Mouse (Mus musculus) MEL (cell line): ENCODE measurements around the gene Itga11. TPM values are rescaled to one million over a fixed set of nuclear protein-coding genes. Genes with fewer than 3 reads are reported as not detected.

ENCODE experiments used
- DNase-seq: peaks from one replicate; pipeline ENCODE4 v3.0.0; 2011; ENCODE audit warnings: low read depth, low spot score
- H3K27ac ChIP-seq: 2 replicates; pipeline ENCODE4 v1.5.1; 2012; ENCODE audit warnings: low read depth, mild to moderate bottlenecking, control low read depth, low read length, moderate library complexity; ENCODE audit not compliant: control insufficient read depth
- H3K27me3 ChIP-seq, 2 experiments: fragments of 150-350 bp in 1 of 2; sonication (generic) in 1 of 2; 2 replicates each; pipeline ENCODE4 v1.6.1; 2012; ENCODE audit warnings: low read length in 2 of 2, mild to moderate bottlenecking in 2 of 2, improper control_type of control experiment in 1 of 2, moderate library complexity in 1 of 2; ENCODE audit not compliant: insufficient read depth in 2 of 2, control insufficient read depth in 1 of 2
- H3K36me3 ChIP-seq, 2 experiments: 2 replicates each; pipeline ENCODE4 v1.6.1; 2012 to 2014; ENCODE audit warnings: low read length in 2 of 2, improper control_type of control experiment in 1 of 2, inconsistent platforms in 1 of 2, mild to moderate bottlenecking in 1 of 2; ENCODE audit not compliant: insufficient read depth in 2 of 2, control insufficient read depth in 1 of 2
- H3K4me1 ChIP-seq, 2 experiments: fragments of 150-350 bp in 1 of 2; sonication (generic) in 1 of 2; 2 replicates each; pipeline ENCODE4 v1.6.1; 2012; ENCODE audit warnings: low read length in 2 of 2, improper control_type of control experiment in 1 of 2, mild to moderate bottlenecking in 1 of 2; ENCODE audit not compliant: insufficient read depth in 2 of 2, control insufficient read depth in 1 of 2
- H3K4me3 ChIP-seq, 2 experiments: fragments of 150-350 bp in 1 of 2; sonication (generic) in 1 of 2; 2 replicates each; pipeline ENCODE4 v1.5.1; 2012; ENCODE audit warnings: low read depth in 2 of 2, low read length in 2 of 2, mild to moderate bottlenecking in 2 of 2, moderate library complexity in 2 of 2, control low read depth in 1 of 2, improper control_type of control experiment in 1 of 2; ENCODE audit not compliant: control insufficient read depth in 1 of 2, insufficient read depth in 1 of 2
- H3K79me2 ChIP-seq: 2 replicates; pipeline ENCODE4 v1.6.1; 2012; ENCODE audit warnings: mild to moderate bottlenecking, low read length, moderate library complexity; ENCODE audit not compliant: control insufficient read depth, poor library complexity, insufficient read depth
- H3K9ac ChIP-seq: 2 replicates; pipeline ENCODE4 v1.6.1; 2012; ENCODE audit warnings: low read depth, mild to moderate bottlenecking, control low read depth, low read length, moderate library complexity; ENCODE audit not compliant: control insufficient read depth, poor library complexity, severe bottlenecking
- H3K9me3 ChIP-seq: fragments of 150-350 bp; sonication (generic); replicated peaks from 2 replicates; pipeline ENCODE4 v1.6.1; 2012; ENCODE audit warnings: mild to moderate bottlenecking, low read length, improper control_type of control experiment, moderate library complexity; ENCODE audit not compliant: insufficient read depth
- BHLHE40 ChIP-seq: IDR thresholded peaks from 2 replicates; pipeline ENCODE4 v1.6.1; 2012; ENCODE audit warnings: low read depth, mild to moderate bottlenecking, inconsistent platforms, low read length, improper control_type of control experiment, borderline replicate concordance
- CHD1 ChIP-seq: IDR thresholded peaks from 2 replicates; pipeline ENCODE4 v1.6.1; 2012; ENCODE audit warnings: low read depth, mild to moderate bottlenecking, inconsistent platforms, low read length, improper control_type of control experiment
- CHD2 ChIP-seq: IDR thresholded peaks from 2 replicates; pipeline ENCODE4 v1.6.1; 2011; ENCODE audit warnings: low read length, improper control_type of control experiment
- CTCF ChIP-seq, 3 experiments: IDR thresholded peaks in 2 of 3; conservative IDR thresholded peaks in 1 of 3; 2 replicates each; pipeline ENCODE4 v1.5.1; 2011 to 2012; ENCODE audit warnings: low read length in 3 of 3, low read depth in 2 of 3, mild to moderate bottlenecking in 2 of 3, improper control_type of control experiment in 1 of 3, inconsistent platforms in 1 of 3, mixed read lengths in 1 of 3, moderate library complexity in 1 of 3; ENCODE audit not compliant: control insufficient read depth in 1 of 3, insufficient read depth in 1 of 3, poor library complexity in 1 of 3, severe bottlenecking in 1 of 3
- EP300 ChIP-seq, 2 experiments: IDR thresholded peaks; 2 replicates each; pipeline ENCODE4 v1.6.1; 2011; ENCODE audit warnings: improper control_type of control experiment in 2 of 2, low read length in 2 of 2, low read depth in 1 of 2, mild to moderate bottlenecking in 1 of 2
- ETS1 ChIP-seq: IDR thresholded peaks from 2 replicates; pipeline ENCODE4 v1.6.1; 2012; ENCODE audit warnings: low read depth, mild to moderate bottlenecking, inconsistent platforms, low read length, improper control_type of control experiment, moderate library complexity
- GABPA ChIP-seq: IDR thresholded peaks from 2 replicates; pipeline ENCODE4 v1.6.1; 2012; ENCODE audit warnings: low read depth, mild to moderate bottlenecking, inconsistent platforms, low read length, improper control_type of control experiment, moderate library complexity
- GATA1 ChIP-seq: IDR thresholded peaks from 2 replicates; pipeline ENCODE4 v1.6.1; 2011; ENCODE audit warnings: low read depth, low read length, improper control_type of control experiment
- JUND ChIP-seq: IDR thresholded peaks from 2 replicates; pipeline ENCODE4 v1.6.1; 2011; ENCODE audit warnings: low read depth, mild to moderate bottlenecking, improper control_type of control experiment, low read length
- KAT2A ChIP-seq: conservative IDR thresholded peaks from 2 replicates; pipeline ENCODE4 v1.6.1; 2012; ENCODE audit warnings: low read depth, low read length, improper control_type of control experiment, inconsistent platforms
- MAFK ChIP-seq: IDR thresholded peaks from 2 replicates; pipeline ENCODE4 v1.6.1; 2011; ENCODE audit warnings: low read depth, mild to moderate bottlenecking, low read length, improper control_type of control experiment, borderline replicate concordance
- MAX ChIP-seq: IDR thresholded peaks from 2 replicates; pipeline ENCODE4 v1.6.1; 2011; ENCODE audit warnings: low read length, improper control_type of control experiment
- MEF2A ChIP-seq: IDR thresholded peaks from 2 replicates; pipeline ENCODE4 v1.6.1; 2014; ENCODE audit warnings: low read depth, mild to moderate bottlenecking, inconsistent platforms, low read length, improper control_type of control experiment; ENCODE audit not compliant: poor library complexity, insufficient replicate concordance, severe bottlenecking; ENCODE audit errors: extremely low read depth
- MXI1 ChIP-seq: IDR thresholded peaks from 2 replicates; pipeline ENCODE4 v1.6.1; 2011; ENCODE audit warnings: mild to moderate bottlenecking, low read depth, low read length, improper control_type of control experiment
- MYC ChIP-seq: IDR thresholded peaks from 2 replicates; pipeline ENCODE4 v1.6.1; 2011; ENCODE audit warnings: low read depth, mild to moderate bottlenecking, low read length, improper control_type of control experiment, moderate library complexity
- NELFE ChIP-seq: IDR thresholded peaks from 2 replicates; pipeline ENCODE4 v1.6.1; 2011; ENCODE audit warnings: low read depth, low read length, improper control_type of control experiment
- NRF1 ChIP-seq: IDR thresholded peaks from 2 replicates; pipeline ENCODE4 v1.6.1; 2014; ENCODE audit warnings: low read depth, mild to moderate bottlenecking, inconsistent platforms, low read length, improper control_type of control experiment, moderate library complexity; ENCODE audit not compliant: poor library complexity, insufficient read depth, severe bottlenecking
- POLR2A ChIP-seq, 2 experiments: IDR thresholded peaks; 2 replicates each; pipeline ENCODE4 v1.6.1; 2011 to 2012; ENCODE audit warnings: low read length in 2 of 2, mild to moderate bottlenecking in 2 of 2, control low read depth in 1 of 2, improper control_type of control experiment in 1 of 2, low read depth in 1 of 2, moderate library complexity in 1 of 2; ENCODE audit not compliant: control insufficient read depth in 1 of 2, insufficient read depth in 1 of 2, poor library complexity in 1 of 2
- POLR2AphosphoS2 ChIP-seq: IDR thresholded peaks from 2 replicates; pipeline ENCODE4 v1.6.1; 2011; ENCODE audit warnings: low read length, improper control_type of control experiment
- POLR2AphosphoS5 ChIP-seq: IDR thresholded peaks from 2 replicates; pipeline ENCODE4 v1.6.1; 2012; ENCODE audit warnings: low read depth, borderline replicate concordance, mild to moderate bottlenecking, inconsistent platforms, low read length, moderate library complexity, mixed read lengths
- RAD21 ChIP-seq: IDR thresholded peaks from 2 replicates; pipeline ENCODE4 v1.6.1; 2011; ENCODE audit warnings: mild to moderate bottlenecking, low read depth, low read length, improper control_type of control experiment
- SMC3 ChIP-seq: IDR thresholded peaks from 2 replicates; pipeline ENCODE4 v1.6.1; 2011; ENCODE audit warnings: low read depth, low read length, improper control_type of control experiment
- TAL1 ChIP-seq: IDR thresholded peaks from 2 replicates; pipeline ENCODE4 v1.6.1; 2012; ENCODE audit warnings: mild to moderate bottlenecking, inconsistent platforms, low read length, moderate library complexity, mixed read lengths
- UBTF ChIP-seq: IDR thresholded peaks from 2 replicates; pipeline ENCODE4 v1.6.1; 2012; ENCODE audit warnings: low read depth, mild to moderate bottlenecking, inconsistent platforms, low read length, improper control_type of control experiment, moderate library complexity, borderline replicate concordance; ENCODE audit not compliant: insufficient read depth
- USF1 ChIP-seq: IDR thresholded peaks from 2 replicates; pipeline ENCODE4 v1.6.1; 2014; ENCODE audit warnings: low read depth, mild to moderate bottlenecking, inconsistent platforms, low read length, improper control_type of control experiment, moderate library complexity
- USF2 ChIP-seq, 2 experiments: IDR thresholded peaks; 2 replicates each; pipeline ENCODE4 v1.6.1; 2011 to 2012; ENCODE audit warnings: improper control_type of control experiment in 2 of 2, low read length in 2 of 2, borderline replicate concordance in 1 of 2, inconsistent platforms in 1 of 2, low read depth in 1 of 2, mild to moderate bottlenecking in 1 of 2; ENCODE audit not compliant: insufficient read depth in 1 of 2
- ZKSCAN1 ChIP-seq: IDR thresholded peaks from 2 replicates; pipeline ENCODE4 v1.6.1; 2012; ENCODE audit warnings: low read depth, mild to moderate bottlenecking, inconsistent platforms, low read length, improper control_type of control experiment, moderate library complexity
- ZMIZ1 ChIP-seq: IDR thresholded peaks from 2 replicates; pipeline ENCODE4 v1.6.1; 2012; ENCODE audit warnings: low read depth, mild to moderate bottlenecking, inconsistent platforms, low read length, improper control_type of control experiment, moderate library complexity
- ZNF384 ChIP-seq: IDR thresholded peaks from 2 replicates; pipeline ENCODE4 v1.6.1; 2012; ENCODE audit warnings: low read depth, mild to moderate bottlenecking, inconsistent platforms, low read length, improper control_type of control experiment
- polyA plus RNA-seq, 2 experiments: library from polyadenylated mRNA; stranded (reverse) in 1 of 2; unstranded in 1 of 2; fragments of >175 nt in 1 of 2; fragments of >200 nt in 1 of 2; gene quantifications; 2 replicates each; pipeline versions ENCODE4 v1.2.1 to v1.2.4; 2012; ENCODE audit warnings: low replicate concordance in 2 of 2, low read depth in 1 of 2; ENCODE audit not compliant: insufficient read length in 2 of 2, insufficient read depth in 1 of 2, missing spikeins in 1 of 2
- total RNA-seq: library from RNA; depleted of rRNA; stranded (reverse); fragments of 300-350 nt; gene quantifications from 2 replicates; pipeline ENCODE4 v1.2.3, GENCODE M21; 2012

Itga11 gene
- total and polyA plus RNA-seq, 3 experiments: not detected

- no peak for DNase-seq
- peak overlapping the region; percentile 49 for H3K9ac ChIP-seq
Observed at GRCm38 (mm10) chr9:62816323-62817098, 138.9 kb downstream of the Itga11 start.

GRCm38 (mm10) chr9:62817099-62817571 is 139.5 kb downstream of the Itga11 start:
- Histone ChIP-seq H3K4me1 (peaks cover 20 to 31% of the 10 kb centered on the region in 2 experiments), H3K27ac (peak overlapping the region; percentile 65), H3K9ac (peak overlapping the region; percentile 49), H3K9me3 (no peaks in the 10 kb centered on the region), H3K79me2 (no peaks in the 10 kb centered on the region), H3K27me3 (no peaks in the 10 kb centered on the region), H3K36me3 (peaks cover 0 to 26% of the 10 kb centered on the region in 2 experiments; a peak in 2 of 4 replicates), H3K4me3 (peak overlapping the region; percentile 9 to 22; a peak in 3 of 4 replicates)
- DNase-seq: peak; percentile 85
- no peak for TF ChIP-seq CHD2
- TF ChIP-seq POLR2A (IDR thresholded peaks at IDR 0.05; ENCODE audit: control insufficient read depth in 1 of 2, insufficient read depth in 1 of 2, low read depth in 1 of 2, low read length in 2 of 2, poor library complexity in 1 of 2): peak; percentile 25 to 61; a peak in 2 of 4 replicates
- TF ChIP-seq KAT2A: no peak
- TF ChIP-seq ZMIZ1: 0 out of 2 replicates have a peak, but pooled peaks have one; percentile 50
- no peak for TF ChIP-seq NRF1
- no peak for TF ChIP-seq SMC3
- no peak for TF ChIP-seq MAFK
- peak; percentile 26; the same call in 1 of the 2 replicates for TF ChIP-seq MEF2A
- TF ChIP-seq CTCF (IDR thresholded peaks at IDR 0.05 in 2 of 3, conservative IDR thresholded peaks at IDR 0.05 in 1 of 3; ENCODE audit: control insufficient read depth in 1 of 3, insufficient read depth in 1 of 3, low read depth in 2 of 3, low read length in 3 of 3, poor library complexity in 1 of 3, severe bottlenecking in 1 of 3): no peak
- TF ChIP-seq GABPA: no peak
- TF ChIP-seq USF1: peak; percentile 93
- peak; percentile 47; the same call in 1 of the 2 replicates for TF ChIP-seq ETS1
- TF ChIP-seq TAL1: no peak
- TF ChIP-seq RAD21: no peak
- no peak for TF ChIP-seq UBTF
- peak; percentile 51 for TF ChIP-seq NELFE
- no peak for TF ChIP-seq CHD1
- 0 out of 2 replicates have a peak, but pooled peaks have one; percentile 67 for TF ChIP-seq MYC
- TF ChIP-seq MXI1: peak; percentile 76
- TF ChIP-seq ZNF384: no peak
- TF ChIP-seq EP300 (IDR thresholded peaks at IDR 0.05; ENCODE audit: low read depth in 1 of 2, low read length in 2 of 2): peak; percentile 27 to 54; a peak in 3 of 4 replicates
- TF ChIP-seq GATA1: no peak
- no peak for TF ChIP-seq POLR2AphosphoS2
- peak; percentile 39; the same call in 1 of the 2 replicates for TF ChIP-seq BHLHE40
- peak; percentile 94 for TF ChIP-seq MAX
- no peak for TF ChIP-seq ZKSCAN1

More at GRCm38 (mm10) chr9:62816323-62817098, 138.9 kb downstream of the Itga11 start:
- peaks cover 20 to 31% of the 10 kb centered on the region in 2 experiments for H3K4me1 ChIP-seq
- TF ChIP-seq USF2 (IDR thresholded peaks at IDR 0.05; ENCODE audit: borderline replicate concordance in 1 of 2, insufficient read depth in 1 of 2, low read depth in 1 of 2, low read length in 2 of 2) (no peak), NRF1 (no peak), JUND (no peak), UBTF (no peak), POLR2AphosphoS5 (no peak), GATA1 (no peak), GABPA (no peak), MAX (no peak)
- TF ChIP-seq, all 39 proteins: peak for 0
- Histone ChIP-seq H3K79me2 (peaks cover 4% of the 10 kb centered on the region), H3K9me3 (no peaks in the 10 kb centered on the region), H3K27ac (peak overlapping the region; percentile 65), H3K36me3 (peaks cover 0 to 26% of the 10 kb centered on the region in 2 experiments; a peak in 2 of 4 replicates), H3K27me3 (no peaks in the 10 kb centered on the region), H3K4me3 (peak overlapping the region; percentile 9 to 22; a peak in 3 of 4 replicates)
